Mouse (Mus musculus) lung, embryonic 15.5 days (tissue): ENCODE measurements around the gene Ano9. TPM values are rescaled to one million over a fixed set of nuclear protein-coding genes. Genes with fewer than 3 reads are reported as not detected.

Source experiments
- ATAC-seq: fragments of 200-750 bp; cut with Nextera tagmentation; 2 replicates; pipeline ENCODE4 v1.8.0; 2017; ENCODE audit warnings: moderate number of reproducible peaks, borderline replicate concordance; ENCODE audit not compliant: low FRiP score, low TSS enrichment; ENCODE audit errors: extremely low read depth
- H3K27ac ChIP-seq: fragments of 300-500 bp; sonication (generic); 2 replicates; pipeline ENCODE4 v1.5.1; 2015; ENCODE audit warnings: moderate library complexity, mild to moderate bottlenecking, inconsistent platforms
- H3K27me3 ChIP-seq: fragments of 300-500 bp; sonication (generic); 2 replicates; pipeline ENCODE4 v1.6.1; 2015; ENCODE audit warnings: inconsistent platforms
- H3K36me3 ChIP-seq: fragments of 300-500 bp; sonication (generic); 2 replicates; pipeline ENCODE4 v1.6.1; 2015; ENCODE audit warnings: inconsistent platforms
- H3K4me1 ChIP-seq: fragments of 300-500 bp; sonication (generic); 2 replicates; pipeline ENCODE4 v1.6.1; 2015; ENCODE audit warnings: inconsistent platforms
- H3K4me2 ChIP-seq: fragments of 300-500 bp; sonication (generic); 2 replicates; pipeline ENCODE4 v1.6.1; 2015; ENCODE audit warnings: inconsistent platforms, mild to moderate bottlenecking, moderate library complexity
- H3K4me3 ChIP-seq: fragments of 300-500 bp; sonication (generic); 2 replicates; pipeline ENCODE4 v1.5.1; 2015; ENCODE audit warnings: mild to moderate bottlenecking, inconsistent platforms
- H3K9ac ChIP-seq: fragments of 300-500 bp; sonication (generic); 2 replicates; pipeline ENCODE4 v1.6.1; 2015; ENCODE audit warnings: inconsistent platforms
- H3K9me3 ChIP-seq: fragments of 300-500 bp; sonication (generic); 2 replicates; pipeline ENCODE4 v1.6.1; 2016; ENCODE audit warnings: inconsistent platforms
- WGBS: fragments of 180-500 bp; shearing (Covaris S2); methylation state at CpG from one replicate; pipeline ENCODE4 v1.1.7; 2015; 5-methylcytosine and 5-hydroxymethylcytosine counted together
- polyA plus RNA-seq: library from polyadenylated mRNA; unstranded; fragments of >200 nt; fragmentation: Nextera tagmentation; extraction: Ambion mirVana; gene quantifications from 2 replicates; pipeline ENCODE4 v1.2.1, GENCODE M21; 2015

Ano9 gene
- polyA plus RNA-seq, 1 experiment from 2014 or later, result 6.5 TPM

DNA sequence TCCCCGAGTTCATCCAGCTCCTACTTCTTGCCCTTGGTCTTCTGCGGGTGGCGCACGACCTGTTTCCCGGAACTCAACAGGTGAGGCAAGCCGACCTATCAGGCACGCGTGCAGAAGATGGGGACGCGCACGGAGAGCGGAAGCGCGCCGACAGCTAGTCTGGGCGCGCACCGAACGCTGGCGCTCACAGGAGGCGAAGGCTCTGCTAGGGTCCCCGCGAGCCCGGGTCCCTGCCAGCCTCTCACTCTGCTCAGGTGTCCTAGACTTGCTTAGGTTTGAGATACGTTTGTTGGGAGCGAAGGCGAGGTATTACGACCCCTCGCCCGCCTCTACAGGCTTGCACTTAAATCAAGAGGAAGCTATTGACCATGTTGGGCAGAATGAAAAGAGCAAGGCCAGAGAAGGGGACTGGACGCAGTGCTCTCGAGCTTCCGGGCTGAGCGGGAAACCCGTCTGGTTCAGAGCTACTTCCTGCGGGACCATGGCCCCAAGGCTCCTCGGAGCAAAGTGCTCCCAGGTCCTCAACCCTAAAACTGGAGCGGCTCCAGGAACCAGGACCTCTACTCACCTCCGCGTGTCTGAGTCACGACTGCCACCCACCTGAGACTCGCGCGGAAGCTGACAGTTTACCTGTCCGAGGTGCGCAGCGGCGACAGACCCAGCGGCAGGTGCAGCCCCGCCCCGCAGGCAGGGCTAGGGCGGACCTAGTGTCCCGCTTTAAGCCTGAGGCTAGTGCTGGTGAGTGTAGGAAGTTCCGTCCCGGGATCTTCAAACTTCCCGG lies 17.5 kb downstream of the Ano9 start, which contains the start of gene Sigirr:
Gene Sigirr (minus strand): TSS at position 662 of the 781 bp plus-strand sequence.
- Histone ChIP-seq H3K9me3 (no peaks in the 10 kb centered on the region), H3K4me2 (peak within 1 kb of the TSS; percentile 86), H3K4me3 (peak within 1 kb of the TSS; percentile 47), H3K36me3 (no peaks in the 10 kb centered on the region), H3K27ac (peak within 1 kb of the TSS; percentile 81), H3K9ac (peak within 1 kb of the TSS; percentile 53), H3K27me3 (peaks cover 34% of the 10 kb centered on the region), H3K4me1 (peaks cover 16% of the 10 kb centered on the region)
- WGBS, result 1% methylated on average over 56 of the region's 56 CpGs
- peak; percentile 49; the same call in 1 of the 2 replicates for ATAC-seq

- H3K27me3 ChIP-seq, result peaks cover 34% of the 10 kb centered on the region
- WGBS, result 83% methylated on average over 5 of the region's 5 CpGs
- H3K9ac ChIP-seq, result no peak overlapping the region
- no peak overlapping the region for H3K4me2 ChIP-seq
- no peaks in the 10 kb centered on the region for H3K36me3 ChIP-seq
- peaks cover 24% of the 10 kb centered on the region for H3K4me1 ChIP-seq
- no peak for ATAC-seq
- H3K27ac ChIP-seq, result no peak overlapping the region
- H3K4me3 ChIP-seq, result no peak overlapping the region
- no peaks in the 10 kb centered on the region for H3K9me3 ChIP-seq
Observed at GRCm38 (mm10) chr7:141097177-141097576, 20.4 kb downstream of the Ano9 start.

DNA sequence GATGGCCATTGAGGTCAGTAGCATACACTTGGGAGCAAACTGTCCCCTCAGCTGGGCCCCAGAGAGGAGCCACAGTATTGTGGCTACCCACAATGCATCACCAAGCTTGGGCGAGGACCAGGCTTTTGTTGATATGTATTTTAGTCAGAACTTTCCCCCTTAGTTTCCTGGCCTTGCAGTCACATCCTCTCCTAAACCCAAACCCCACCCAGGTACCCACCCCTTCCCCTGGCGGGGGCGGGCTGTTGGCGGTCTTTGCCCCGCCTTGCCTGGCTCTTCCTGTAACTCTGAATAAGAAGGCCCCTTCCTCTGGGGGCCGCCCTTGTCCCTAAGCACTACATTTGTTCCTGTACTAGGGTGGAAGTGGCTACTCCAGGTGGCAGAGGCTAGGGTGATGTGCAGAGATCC lies 21.0 kb downstream of the Ano9 start:
- 35% methylated on average over 6 of the region's 6 CpGs for WGBS
- peak overlapping the region; percentile 38 for H3K4me2 ChIP-seq
- H3K4me1 ChIP-seq, result peaks cover 28% of the 10 kb centered on the region
- H3K27ac ChIP-seq, result peak overlapping the region; percentile 45; the same call in 1 of the 2 replicates
- H3K9ac ChIP-seq, result no peak overlapping the region
- peak overlapping the region; percentile 19 for H3K4me3 ChIP-seq
- ATAC-seq, result peak; percentile 35; the same call in 1 of the 2 replicates
- no peaks in the 10 kb centered on the region for H3K9me3 ChIP-seq
- H3K36me3 ChIP-seq, result no peaks in the 10 kb centered on the region
- peaks cover 32% of the 10 kb centered on the region for H3K27me3 ChIP-seq

DNA sequence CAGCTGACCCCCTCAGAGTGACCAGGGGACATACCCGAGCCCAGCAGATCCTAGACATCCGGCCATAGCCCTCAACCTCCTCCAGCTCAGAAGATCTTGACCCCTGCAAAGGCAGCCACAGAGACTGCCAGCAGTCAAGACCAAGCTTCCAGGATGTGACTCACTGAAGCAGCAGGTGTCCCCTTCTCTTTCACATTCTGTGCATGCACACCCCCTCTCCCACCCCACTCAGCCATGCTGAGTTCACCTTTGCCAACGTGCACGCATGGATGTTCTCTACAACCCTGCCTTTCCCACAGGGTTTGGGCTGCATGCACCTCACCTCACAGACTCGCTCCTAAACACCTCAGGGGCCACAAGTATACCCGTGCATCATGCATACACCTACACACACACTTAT lies 21.6 kb downstream of the Ano9 start:
- ATAC-seq, result no peak
- Histone ChIP-seq H3K4me2 (peak overlapping the region; percentile 38), H3K9ac (no peak overlapping the region), H3K27me3 (peaks cover 26% of the 10 kb centered on the region), H3K4me3 (peak overlapping the region; percentile 19), H3K27ac (no peak overlapping the region), H3K36me3 (no peaks in the 10 kb centered on the region), H3K9me3 (no peaks in the 10 kb centered on the region), H3K4me1 (peaks cover 28% of the 10 kb centered on the region)
- WGBS, result 72% methylated on average over 6 of the region's 6 CpGs

DNA sequence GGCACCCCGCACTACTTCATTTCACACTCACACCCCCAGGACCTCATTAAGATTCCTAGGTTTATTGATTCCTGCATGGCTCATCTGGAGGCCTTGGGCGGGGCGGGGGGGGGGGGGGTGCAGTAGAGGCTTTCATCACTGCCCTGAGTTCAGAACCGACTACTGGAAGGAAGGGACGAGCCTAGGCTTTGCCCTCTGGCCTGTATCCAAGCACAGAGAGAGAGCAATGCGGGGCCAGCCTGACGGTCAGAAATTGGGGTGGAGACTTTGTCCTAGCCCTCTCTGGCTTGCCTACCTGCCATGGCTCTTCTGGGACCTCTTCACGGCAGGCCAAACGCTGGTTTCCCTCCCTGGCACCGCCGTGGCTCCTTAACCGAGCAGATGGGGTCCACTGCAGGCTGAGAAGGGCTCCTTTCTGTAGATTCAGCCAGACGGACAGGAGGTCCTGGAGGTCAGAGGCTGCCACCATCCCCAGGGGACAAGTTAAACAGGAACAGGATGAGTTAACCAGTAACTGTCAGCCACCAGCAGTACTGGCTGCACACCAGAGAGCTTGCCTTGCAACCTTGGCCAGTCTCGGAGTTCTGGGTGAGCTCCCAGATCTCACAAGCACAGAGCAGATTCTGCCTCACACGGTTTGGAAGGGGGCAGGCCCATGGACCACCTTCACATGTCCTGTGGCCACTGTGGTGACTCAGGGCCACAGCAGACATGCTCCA lies 23.0 kb downstream of the Ano9 start:
- Histone ChIP-seq H3K27ac (no peak overlapping the region), H3K9me3 (no peaks in the 10 kb centered on the region), H3K36me3 (no peaks in the 10 kb centered on the region), H3K27me3 (peaks cover 14% of the 10 kb centered on the region), H3K4me2 (no peak overlapping the region), H3K9ac (no peak overlapping the region), H3K4me1 (peaks cover 18% of the 10 kb centered on the region), H3K4me3 (no peak overlapping the region)
- ATAC-seq, result no peak
- 55% methylated on average over 15 of the region's 15 CpGs for WGBS

DNA sequence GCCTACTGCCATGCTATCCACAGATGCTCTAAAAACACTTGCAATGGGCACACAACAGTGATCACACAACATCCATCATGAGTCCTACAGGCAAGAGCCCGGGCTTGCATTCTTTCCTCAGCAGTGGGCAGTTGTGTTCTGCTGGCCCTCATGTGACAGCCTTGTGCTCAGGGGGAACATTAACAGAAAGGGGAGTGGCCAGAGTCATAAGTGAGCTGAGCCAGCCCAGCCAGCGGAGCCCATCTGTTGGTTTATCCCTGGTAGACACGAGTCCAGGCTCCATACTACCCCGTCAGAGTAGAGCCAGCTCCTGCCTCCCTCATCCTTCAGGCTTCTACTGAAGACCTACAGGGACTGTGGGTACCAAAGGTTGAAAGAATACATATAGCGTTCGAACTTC lies 23.7 kb downstream of the Ano9 start:
- Histone ChIP-seq H3K27ac (no peak overlapping the region), H3K4me3 (no peak overlapping the region), H3K36me3 (no peaks in the 10 kb centered on the region), H3K27me3 (peaks cover 14% of the 10 kb centered on the region; the same call in 1 of the 2 replicates), H3K9me3 (no peaks in the 10 kb centered on the region), H3K4me2 (no peak overlapping the region), H3K9ac (no peak overlapping the region), H3K4me1 (peaks cover 14% of the 10 kb centered on the region)
- ATAC-seq, result no peak
- 68% methylated on average over 6 of the region's 6 CpGs for WGBS

DNA sequence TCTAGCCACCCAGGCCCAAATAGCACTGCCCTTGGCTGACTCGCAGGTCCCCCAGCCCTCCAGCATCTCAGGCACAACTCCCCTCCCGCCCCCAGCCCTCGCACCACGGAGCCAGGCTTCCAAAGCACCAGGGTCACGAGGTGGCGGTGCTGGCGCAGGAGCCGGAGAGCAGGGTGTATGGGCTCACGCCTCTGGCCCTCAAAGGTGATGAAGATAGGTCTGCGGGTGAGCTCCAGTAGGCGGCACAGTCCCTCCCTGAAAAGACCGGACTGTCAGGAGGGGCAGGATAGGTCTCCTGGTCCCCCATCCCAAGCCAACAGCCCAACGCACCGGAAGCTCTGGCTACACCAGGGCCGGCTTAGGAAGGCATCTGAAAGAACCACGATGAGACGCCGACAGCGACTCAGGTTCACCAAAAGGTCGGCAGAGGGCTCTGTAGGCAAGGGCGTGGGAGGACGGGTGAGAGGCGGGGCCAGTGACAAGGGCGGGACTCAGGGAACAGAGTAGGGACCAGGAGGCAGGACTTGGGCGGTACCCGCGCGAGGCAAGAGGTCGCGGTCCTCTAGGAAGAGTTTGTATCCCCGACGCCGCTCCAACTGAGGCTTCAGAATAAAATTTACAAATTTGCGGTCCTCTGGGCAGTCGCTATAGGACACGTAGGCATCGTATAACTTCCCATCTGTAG lies 25.4 kb downstream of the Ano9 start:
- Histone ChIP-seq H3K36me3 (no peaks in the 10 kb centered on the region), H3K4me1 (peaks cover 19% of the 10 kb centered on the region), H3K4me3 (peak overlapping the region; percentile 17), H3K27ac (no peak overlapping the region), H3K9me3 (no peaks in the 10 kb centered on the region), H3K27me3 (peaks cover 26% of the 10 kb centered on the region; the same call in 1 of the 2 replicates), H3K9ac (no peak overlapping the region), H3K4me2 (peak overlapping the region; percentile 52)
- peak; percentile 88 for ATAC-seq
- WGBS, result 6% methylated on average over 37 of the region's 37 CpGs

DNA sequence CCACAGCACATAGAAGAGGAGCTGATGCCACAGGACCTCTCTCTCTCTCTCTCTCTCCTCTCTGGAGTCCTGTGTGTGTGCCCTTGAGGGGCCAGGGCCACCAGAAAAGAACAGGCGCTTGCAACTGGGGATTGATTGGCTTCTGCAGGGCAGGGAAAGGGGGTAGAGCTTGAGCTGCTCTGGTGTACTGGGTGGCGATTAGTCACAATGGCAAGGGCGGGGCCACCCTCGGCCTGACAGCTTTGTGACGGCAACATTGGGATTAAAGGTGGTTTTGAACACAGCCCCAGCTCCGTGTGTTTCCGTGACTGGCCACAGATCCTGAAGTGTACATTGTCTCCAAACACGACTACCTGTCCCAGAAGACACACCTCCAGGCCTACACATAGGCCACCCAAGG lies 27.4 kb downstream of the Ano9 start:
- Histone ChIP-seq H3K4me2 (no peak overlapping the region), H3K36me3 (no peaks in the 10 kb centered on the region), H3K4me1 (peaks cover 16% of the 10 kb centered on the region), H3K27me3 (peaks cover 29% of the 10 kb centered on the region; the same call in 1 of the 2 replicates), H3K9ac (no peak overlapping the region), H3K9me3 (no peaks in the 10 kb centered on the region), H3K4me3 (no peak overlapping the region), H3K27ac (no peak overlapping the region)
- no peak for ATAC-seq
- 68% methylated on average over 8 of the region's 8 CpGs for WGBS

GRCm38 (mm10) chr7:141088473-141088872 lies 29.1 kb downstream of the Ano9 start:
- no peak overlapping the region for H3K4me2 ChIP-seq
- H3K36me3 ChIP-seq, result no peaks in the 10 kb centered on the region
- H3K4me1 ChIP-seq, result peaks cover 16% of the 10 kb centered on the region
- H3K4me3 ChIP-seq, result no peak overlapping the region
- peaks cover 29% of the 10 kb centered on the region; the same call in 1 of the 2 replicates for H3K27me3 ChIP-seq
- no peaks in the 10 kb centered on the region for H3K9me3 ChIP-seq
- no peak overlapping the region for H3K9ac ChIP-seq
- 11% methylated on average over 18 of the region's 18 CpGs for WGBS
- no peak overlapping the region for H3K27ac ChIP-seq
- no peak for ATAC-seq

GRCm38 (mm10) chr7:141087894-141088293 lies 29.7 kb downstream of the Ano9 start:
- no peak overlapping the region for H3K4me3 ChIP-seq
- no peaks in the 10 kb centered on the region for H3K36me3 ChIP-seq
- 21% methylated on average over 8 of the region's 8 CpGs for WGBS
- no peak overlapping the region for H3K9ac ChIP-seq
- H3K4me1 ChIP-seq, result peaks cover 16% of the 10 kb centered on the region
- H3K9me3 ChIP-seq, result no peaks in the 10 kb centered on the region
- H3K4me2 ChIP-seq, result no peak overlapping the region
- H3K27ac ChIP-seq, result no peak overlapping the region
- ATAC-seq, result no peak
- H3K27me3 ChIP-seq, result peaks cover 29% of the 10 kb centered on the region; the same call in 1 of the 2 replicates

- ATAC-seq, result peak; percentile 53
- Histone ChIP-seq H3K9ac (peak overlapping the region; percentile 55), H3K36me3 (no peaks in the 10 kb centered on the region), H3K4me3 (peak overlapping the region; percentile 45), H3K4me2 (peak overlapping the region; percentile 56), H3K27me3 (0 out of 2 replicates have a peak, but pooled peaks cover under 1% of the 10 kb centered on the region), H3K9me3 (no peaks in the 10 kb centered on the region), H3K27ac (peak overlapping the region; percentile 63), H3K4me1 (no peaks in the 10 kb centered on the region)
- 20% methylated on average over 33 of the region's 34 CpGs for WGBS
Observed at GRCm38 (mm10) chr7:141079481-141080449, 37.8 kb downstream of the Ano9 start.
